Mouse (Mus musculus) ES-E14 (cell line): ENCODE data around the gene Pdcd6ip. TPM values are rescaled to one million over a fixed set of nuclear protein-coding genes. Genes with fewer than 3 reads are reported as not detected.

Experiments
- DNase-seq: peaks from one replicate; pipeline ENCODE4 v3.0.0-alpha.2; 2013; ENCODE audit warnings: low read depth, low spot score
- H3K27ac ChIP-seq: 2 replicates; pipeline ENCODE4 v1.5.1; 2012; ENCODE audit warnings: low read depth, mild to moderate bottlenecking, low read length, moderate library complexity, mixed read lengths; ENCODE audit not compliant: poor library complexity, insufficient read depth, severe bottlenecking
- H3K36me3 ChIP-seq: 2 replicates; pipeline ENCODE4 v1.6.1; 2012; ENCODE audit warnings: mild to moderate bottlenecking, low read length, moderate library complexity, mixed read lengths; ENCODE audit not compliant: control insufficient read depth, poor library complexity, insufficient read depth, severe bottlenecking
- H3K4me1 ChIP-seq, 2 experiments: fragments of 150-350 bp in 1 of 2; sonication (generic) in 1 of 2; 2 replicates each; pipeline ENCODE4 v1.6.1; 2012; ENCODE audit warnings: low read length in 2 of 2, mild to moderate bottlenecking in 1 of 2, mixed read lengths in 1 of 2; ENCODE audit not compliant: control insufficient read depth in 2 of 2, insufficient read depth in 2 of 2, poor library complexity in 1 of 2
- H3K4me3 ChIP-seq, 2 experiments: fragments of 150-350 bp in 1 of 2; sonication (generic) in 1 of 2; 2 replicates each; pipeline ENCODE4 v1.5.1; 2012; ENCODE audit warnings: low read length in 2 of 2, low read depth in 1 of 2, mild to moderate bottlenecking in 1 of 2, mixed read lengths in 1 of 2; ENCODE audit not compliant: insufficient read depth in 1 of 2, poor library complexity in 1 of 2, severe bottlenecking in 1 of 2
- H3K9ac ChIP-seq: 2 replicates; pipeline ENCODE4 v1.6.1; 2012; ENCODE audit warnings: low read depth, mild to moderate bottlenecking, low read length, mixed read lengths; ENCODE audit not compliant: poor library complexity, insufficient read depth, severe bottlenecking
- H3K9me3 ChIP-seq: fragments of 150-350 bp; sonication (generic); 2 replicates; pipeline ENCODE4 v1.6.1; 2012; ENCODE audit warnings: low read depth, mild to moderate bottlenecking, low read length; ENCODE audit not compliant: control insufficient read depth, insufficient read depth
- CHD2 ChIP-seq: IDR thresholded peaks from 2 replicates; pipeline ENCODE4 v1.6.1; 2014; ENCODE audit warnings: mild to moderate bottlenecking, low read depth, low read length, inconsistent platforms
- HCFC1 ChIP-seq: IDR thresholded peaks from 2 replicates; pipeline ENCODE4 v1.6.1; 2012; ENCODE audit warnings: low read length, inconsistent platforms, borderline replicate concordance; ENCODE audit not compliant: insufficient read depth
- MAFK ChIP-seq: IDR thresholded peaks from 2 replicates; pipeline ENCODE4 v1.6.1; 2014; ENCODE audit warnings: mild to moderate bottlenecking, low read depth, low read length, inconsistent platforms; ENCODE audit not compliant: insufficient read depth
- ZC3H11A ChIP-seq: IDR thresholded peaks from 2 replicates; pipeline ENCODE4 v1.6.1; 2012; ENCODE audit warnings: low read depth, mild to moderate bottlenecking, inconsistent platforms, low read length, borderline replicate concordance
- ZNF384 ChIP-seq: IDR thresholded peaks from 2 replicates; pipeline ENCODE4 v1.6.1; 2012; ENCODE audit warnings: low read depth, low read length, inconsistent platforms
- in situ Hi-C, 2 experiments: fragments of 600-800 bp; cut with MboI; formaldehyde crosslinking; loops; one replicate each; pipeline ENCODE4 v1.15.1; 2025; ENCODE audit warnings: low sequenced_read_pairs in 2 of 2, inconsistent platforms in 1 of 2; ENCODE audit not compliant: unreplicated experiment in 2 of 2
- total RNA-seq: library from RNA; depleted of rRNA; stranded (reverse); fragments of 300-350 nt; gene quantifications from 2 replicates; pipeline ENCODE4 v1.2.3, GENCODE M21; 2012

Pdcd6ip gene
- total RNA-seq, 1 experiment, result 28.4 TPM

DNA sequence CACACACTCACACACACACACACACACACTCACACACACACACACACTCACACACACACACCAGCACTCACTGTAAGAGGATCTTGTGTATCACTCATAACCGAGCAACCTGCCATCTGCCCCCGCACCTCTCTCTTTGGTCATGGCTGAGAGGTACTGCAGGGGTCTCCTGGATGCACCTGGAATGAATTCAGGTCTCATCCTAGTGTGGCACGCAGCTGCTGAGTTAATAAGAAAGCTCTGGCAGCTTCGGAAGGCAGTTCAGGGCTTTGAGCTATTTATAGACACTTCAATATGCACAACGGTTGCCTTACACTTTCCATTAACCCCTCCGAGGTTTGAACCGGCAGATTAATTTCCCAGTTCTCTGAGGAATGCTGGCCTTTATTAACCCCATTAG is 73.1 kb downstream of the Pdcd6ip start:
- H3K4me3 ChIP-seq, result no peak overlapping the region
- no peaks in the 10 kb centered on the region for H3K36me3 ChIP-seq
- H3K4me1 ChIP-seq, result no peaks in the 10 kb centered on the region
- in situ Hi-C loops, result loop anchor here in 1 of 2 experiments (10.0 to 25.0 kb wide), 2 partner anchors 200 to 823 kb away; no protein-coding TSS in a partner anchor
- H3K9me3 ChIP-seq, result no peaks in the 10 kb centered on the region
- no peak for TF ChIP-seq HCFC1
- no peak for TF ChIP-seq ZNF384
- TF ChIP-seq CHD2, result no peak
- no peak for TF ChIP-seq MAFK
- no peak for TF ChIP-seq ZC3H11A
- DNase-seq, result no peak
- no peak overlapping the region for H3K27ac ChIP-seq
- no peak overlapping the region for H3K9ac ChIP-seq

DNA sequence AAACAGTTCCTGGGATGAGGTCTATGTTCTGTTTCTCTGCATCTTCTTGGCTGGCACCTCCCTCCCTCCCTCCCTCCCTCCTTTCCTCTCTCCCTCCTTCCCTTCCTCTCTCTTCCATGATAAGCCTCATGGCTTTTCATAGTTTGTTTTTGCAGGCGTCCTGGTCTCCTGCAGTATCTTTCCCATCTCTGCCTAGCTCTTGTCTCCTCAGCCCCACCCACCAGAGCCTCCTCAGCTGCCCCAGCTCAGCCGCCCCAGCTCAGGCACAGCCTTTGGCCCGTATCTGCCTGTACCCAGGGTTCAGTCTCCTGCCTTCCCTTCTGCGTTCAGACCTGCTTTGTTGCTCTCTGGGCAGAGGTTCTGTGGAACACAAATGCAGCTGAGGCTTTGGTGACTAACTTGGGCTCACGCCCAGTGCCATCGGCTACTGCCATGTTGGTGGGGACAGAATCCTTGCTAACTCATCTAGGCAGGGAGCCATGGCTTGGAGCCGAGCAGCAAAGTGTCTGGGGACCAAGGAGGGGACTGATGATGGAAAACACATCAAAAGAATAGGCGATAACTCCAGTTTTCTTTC is 74.8 kb downstream of the Pdcd6ip start:
- in situ Hi-C loops, result loop anchor here in 1 of 2 experiments (10.0 to 25.0 kb wide), 2 partner anchors 198 to 821 kb away; no protein-coding TSS in a partner anchor
- no peak overlapping the region for H3K9ac ChIP-seq
- no peak for TF ChIP-seq HCFC1
- TF ChIP-seq ZNF384, result no peak
- no peak for TF ChIP-seq MAFK
- no peak for TF ChIP-seq ZC3H11A
- TF ChIP-seq CHD2, result no peak
- H3K4me1 ChIP-seq, result no peaks in the 10 kb centered on the region; a peak in 1 of 4 replicates
- H3K9me3 ChIP-seq, result no peaks in the 10 kb centered on the region
- H3K36me3 ChIP-seq, result no peaks in the 10 kb centered on the region
- DNase-seq, result no peak
- H3K27ac ChIP-seq, result no peak overlapping the region
- H3K4me3 ChIP-seq, result no peak overlapping the region

GRCm38 (mm10) chr9:113632350-113633043 is 75.6 kb downstream of the Pdcd6ip start:
- Histone ChIP-seq H3K4me1 (no peaks in the 10 kb centered on the region; a peak in 1 of 4 replicates), H3K9ac (no peak overlapping the region), H3K4me3 (no peak overlapping the region), H3K9me3 (no peaks in the 10 kb centered on the region), H3K36me3 (no peaks in the 10 kb centered on the region), H3K27ac (no peak overlapping the region)
- TF ChIP-seq ZNF384, result no peak
- TF ChIP-seq ZC3H11A, result no peak
- TF ChIP-seq MAFK, result no peak
- no peak for TF ChIP-seq CHD2
- no peak for TF ChIP-seq HCFC1
- in situ Hi-C loops, result loop anchor here in 1 of 2 experiments (10.0 to 25.0 kb wide), 2 partner anchors 198 to 820 kb away; no protein-coding TSS in a partner anchor
- DNase-seq, result no peak

- Histone ChIP-seq H3K4me3 (no peak overlapping the region), H3K9me3 (no peaks in the 10 kb centered on the region), H3K9ac (no peak overlapping the region), H3K36me3 (no peaks in the 10 kb centered on the region), H3K27ac (no peak overlapping the region), H3K4me1 (no peaks in the 10 kb centered on the region; a peak in 1 of 4 replicates)
- no peak for TF ChIP-seq HCFC1
- no peak for TF ChIP-seq MAFK
- TF ChIP-seq ZC3H11A, result peak; percentile 89
- in situ Hi-C loops, result loop anchor here in 1 of 2 experiments (10.0 to 25.0 kb wide), 2 partner anchors 195 to 817 kb away; no protein-coding TSS in a partner anchor
- peak; percentile 49 for DNase-seq
Measured at GRCm38 (mm10) chr9:113629632-113630031, 78.4 kb downstream of the Pdcd6ip start.
